ENCODE assay signal across 8 mouse cellular contexts in the genomic region with DNA sequence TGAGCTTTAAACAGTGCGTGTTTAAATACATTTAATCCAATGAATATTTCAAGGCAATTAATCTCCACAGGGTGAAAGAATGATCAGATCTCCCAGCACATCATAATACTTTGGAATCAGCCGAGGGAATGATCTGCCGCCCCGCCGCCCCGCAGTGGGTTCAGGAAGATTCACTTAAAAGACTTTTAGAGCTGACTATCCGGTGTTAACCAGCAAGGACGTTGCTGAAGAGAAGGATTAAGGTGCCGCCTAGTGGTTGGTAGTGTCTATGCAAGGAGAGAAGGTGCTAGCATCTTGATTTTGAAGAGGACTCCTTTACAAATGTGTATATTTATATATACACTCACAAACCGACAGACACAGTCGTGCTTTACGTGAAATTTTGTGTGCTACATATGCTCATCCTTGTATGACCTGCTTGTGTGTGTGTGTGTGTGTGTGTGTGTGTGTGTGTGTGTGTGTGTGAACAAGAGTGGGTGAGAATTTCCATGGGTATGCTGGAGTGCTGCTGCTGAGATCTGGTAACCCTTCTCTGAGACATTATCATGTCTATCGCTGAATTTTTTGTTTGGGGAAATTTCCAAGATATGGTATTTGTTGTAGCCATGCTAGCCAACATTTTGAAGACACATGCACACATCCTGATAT. TPM values are rescaled to one million over a fixed set of nuclear protein-coding genes. Genes with fewer than 3 reads are reported as not detected.
DNase-seq lines count a peak whose midpoint lies in the region; ATAC-seq lines count a peak whose summit lies in the region.

No protein-coding gene starts in this region.

- H3K36me3 ChIP-seq in embryonic facial prominence, embryonic 11.5 days (replicated peaks; ENCODE audit: control insufficient read depth, insufficient read depth, low read depth, low read length) = no peaks in the 10 kb centered on the region
- no peaks in the 10 kb centered on the region for H3K36me3 ChIP-seq in limb, embryonic 11.5 days (ENCODE audit: control insufficient read depth, insufficient read depth, low read length)
- H3K36me3 ChIP-seq in midbrain, embryonic 14.5 days (ENCODE audit: control insufficient read depth, insufficient read depth, low read length) = no peaks in the 10 kb centered on the region
- H3K36me3 ChIP-seq in splenic B cell, adult 2 months (ENCODE audit: control insufficient read depth, insufficient read depth, low read length, poor library complexity, severe bottlenecking) = no peaks in the 10 kb centered on the region

- no peaks in the 10 kb centered on the region for H3K4me1 ChIP-seq in embryonic facial prominence, embryonic 11.5 days (ENCODE audit: control insufficient read depth, insufficient read depth, low read length)
- no peaks in the 10 kb centered on the region for H3K4me1 ChIP-seq in limb, embryonic 11.5 days (ENCODE audit: control insufficient read depth, insufficient read depth, low read length)
- H3K4me1 ChIP-seq in midbrain, embryonic 14.5 days (ENCODE audit: control insufficient read depth, insufficient read depth, low read length) = peaks cover 8% of the 10 kb centered on the region; the same call in 1 of the 2 replicates

- no peak overlapping the region for H3K4me3 ChIP-seq in embryonic facial prominence, embryonic 11.5 days (ENCODE audit: low read depth, low read length)
- H3K4me3 ChIP-seq in limb, embryonic 11.5 days (ENCODE audit: low read depth, low read length) = no peak overlapping the region
- no peak overlapping the region for H3K4me3 ChIP-seq in midbrain, embryonic 14.5 days (replicated peaks; ENCODE audit: low read depth, low read length)

- peak; percentile 82 for DNase-seq in 3T3-L1 (ENCODE audit: low read depth, low spot score)
- peak; percentile 77 for DNase-seq in adrenal gland, postnatal 14 days
- peak; percentile 88 for DNase-seq in embryonic facial prominence, embryonic 11.5 days (ENCODE audit: low spot score)
- DNase-seq in heart, adult 8-10 months (ENCODE audit: low spot score) = peak; percentile 64
- peak; percentile 43 to 63 for DNase-seq in kidney, adult 8-10 months
- DNase-seq in limb, embryonic 11.5 days (ENCODE audit: low spot score) = peak; percentile 66
- DNase-seq in midbrain, embryonic 14.5 days = peak; percentile 92
- DNase-seq in splenic B cell, adult 2 months (ENCODE audit: low read depth, low spot score) = peak; percentile 53

- 0 out of 2 replicates have a peak overlapping the region, but pooled peaks have one; percentile 19 for H3K4me2 ChIP-seq in embryonic facial prominence, embryonic 11.5 days (ENCODE audit: low read depth, low read length)
- H3K4me2 ChIP-seq in limb, embryonic 11.5 days (ENCODE audit: low read depth, severe bottlenecking) = no peak overlapping the region
- peak overlapping the region; percentile 35 for H3K4me2 ChIP-seq in midbrain, embryonic 14.5 days (ENCODE audit: low read length)

- H3K9ac ChIP-seq in embryonic facial prominence, embryonic 11.5 days (replicated peaks; ENCODE audit: low read length) = no peak overlapping the region
- H3K9ac ChIP-seq in limb, embryonic 11.5 days (ENCODE audit: low read length) = no peak overlapping the region
- no peak overlapping the region for H3K9ac ChIP-seq in midbrain, embryonic 14.5 days (replicated peaks; ENCODE audit: low read length)

- WGBS in embryonic facial prominence, embryonic 11.5 days = 7% methylated on average over 13 of the region's 13 CpGs
- 5% methylated on average over 13 of the region's 13 CpGs for WGBS in limb, embryonic 11.5 days
- WGBS in midbrain, embryonic 14.5 days = 5% methylated on average over 13 of the region's 13 CpGs

- ATAC-seq in embryonic facial prominence, embryonic 11.5 days (replicated peaks; ENCODE audit: insufficient number of reproducible peaks, low FRiP score, low TSS enrichment, low read depth) = no peak
- peak; percentile 39; the same call in 1 of the 2 replicates for ATAC-seq in limb, embryonic 11.5 days (ENCODE audit: insufficient number of reproducible peaks, low FRiP score, low TSS enrichment, low read depth)
- ATAC-seq in midbrain, embryonic 14.5 days (ENCODE audit: low FRiP score, low TSS enrichment) = peak; percentile 60; the same call in 1 of the 2 replicates

- H3K27me3 ChIP-seq in embryonic facial prominence, embryonic 11.5 days (ENCODE audit: control insufficient read depth, insufficient read depth, low read length) = no peaks in the 10 kb centered on the region
- no peaks in the 10 kb centered on the region for H3K27me3 ChIP-seq in limb, embryonic 11.5 days (ENCODE audit: control insufficient read depth, insufficient read depth, low read length)
- no peaks in the 10 kb centered on the region; the same call in 1 of the 2 replicates for H3K27me3 ChIP-seq in midbrain, embryonic 14.5 days (ENCODE audit: control insufficient read depth, insufficient read depth, low read length)
- H3K27me3 ChIP-seq in splenic B cell, adult 2 months (ENCODE audit: control insufficient read depth, insufficient read depth, low read length, poor library complexity, severe bottlenecking) = no peaks in the 10 kb centered on the region

- H3K9me3 ChIP-seq in embryonic facial prominence, embryonic 11.5 days (replicated peaks; ENCODE audit: control insufficient read depth, low read length) = no peaks in the 10 kb centered on the region
- H3K9me3 ChIP-seq in limb, embryonic 11.5 days (ENCODE audit: control insufficient read depth, low read length) = no peaks in the 10 kb centered on the region
- no peaks in the 10 kb centered on the region for H3K9me3 ChIP-seq in midbrain, embryonic 14.5 days (ENCODE audit: control insufficient read depth, low read length)

- H3K27ac ChIP-seq in embryonic facial prominence, embryonic 11.5 days (replicated peaks; ENCODE audit: low read depth, low read length) = no peak overlapping the region
- no peak overlapping the region for H3K27ac ChIP-seq in limb, embryonic 11.5 days (replicated peaks; ENCODE audit: low read depth, low read length)
- H3K27ac ChIP-seq in midbrain, embryonic 14.5 days (replicated peaks; ENCODE audit: low read depth, low read length) = no peak overlapping the region

RNA-seq across cellular contexts. Expression of a gene that starts 24.7 kb away (rescaled TPM):
- total RNA-seq in adrenal gland, postnatal 14 days (2021) = 111 and 113 TPM in 2 replicates
- 196 and 210 TPM in 2 replicates for polyA plus RNA-seq in embryonic facial prominence, embryonic 11.5 days (2014; fragmentation: Nextera tagmentation; extraction: Ambion mirVana)
- total RNA-seq in heart, adult 8-10 months (2022) = 100 to 1,000 TPM in 3 of 4 experiments, 10 to 100 TPM in 1; 98.3 to 116 (median 105) TPM
- 196 and 201 TPM in 2 replicates for polyA plus RNA-seq in limb, embryonic 11.5 days (2014; fragmentation: Nextera tagmentation; extraction: Ambion mirVana)
- 84.0 and 146 TPM in 2 replicates for polyA plus RNA-seq in midbrain, embryonic 14.5 days (2014; fragmentation: Nextera tagmentation; extraction: Ambion mirVana)

RNA-seq across cellular contexts. Expression of a gene that starts 52.9 kb away (rescaled TPM):
- 0.68 TPM in 1 of 2 replicates, not detected in the other for total RNA-seq in adrenal gland, postnatal 14 days (2021)
- polyA plus RNA-seq in embryonic facial prominence, embryonic 11.5 days (2014; fragmentation: Nextera tagmentation; extraction: Ambion mirVana) = 0.38 TPM in 1 of 2 replicates, not detected in the other
- not detected for total RNA-seq in heart, adult 8-10 months (2022)
- polyA plus RNA-seq in limb, embryonic 11.5 days (2014; fragmentation: Nextera tagmentation; extraction: Ambion mirVana) = 0.27 TPM in 1 of 2 replicates, not detected in the other
- not detected in 2 replicates for polyA plus RNA-seq in midbrain, embryonic 14.5 days (2014; fragmentation: Nextera tagmentation; extraction: Ambion mirVana)
